Mouse (Mus musculus): Measurements from ENCODE around the gene Mprip. TPM values are rescaled to one million over a fixed set of nuclear protein-coding genes. Genes with fewer than 3 reads are reported as not detected.
"Not testable (repeated sequence)": the region's sequence is repeated elsewhere in the genome, so short reads cannot be mapped to it uniquely, and the experiment has no call there.

Gene Mprip
- polyA plus RNA-seq, 3 experiments from 2014 or later = 16.4 to 27.3 (median 22.0) TPM

GRCm38 (mm10) chr11:59655337-59655736, 5.8 kb upstream of the Mprip start:
- no peak for ATAC-seq

DNA sequence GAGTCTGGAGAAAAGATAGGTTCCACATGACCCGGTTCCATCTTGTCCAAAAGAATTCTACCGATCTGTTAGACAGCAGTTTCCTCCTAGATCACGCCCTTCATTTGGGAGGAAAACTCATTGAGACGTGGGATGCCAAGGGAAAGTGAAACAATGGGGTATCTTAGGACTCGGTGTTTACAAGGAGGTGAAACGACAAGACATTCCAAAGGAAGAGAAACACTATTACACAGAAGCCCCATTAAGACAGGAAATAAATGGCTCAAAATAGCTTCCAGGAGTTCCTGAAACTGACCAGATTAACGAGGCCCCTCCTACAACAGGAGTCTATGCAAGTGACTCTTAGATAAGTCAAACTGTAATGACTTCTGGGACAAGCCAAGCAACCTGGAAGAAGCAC, 5.1 kb upstream of the Mprip start:
- ATAC-seq = no peak

DNA sequence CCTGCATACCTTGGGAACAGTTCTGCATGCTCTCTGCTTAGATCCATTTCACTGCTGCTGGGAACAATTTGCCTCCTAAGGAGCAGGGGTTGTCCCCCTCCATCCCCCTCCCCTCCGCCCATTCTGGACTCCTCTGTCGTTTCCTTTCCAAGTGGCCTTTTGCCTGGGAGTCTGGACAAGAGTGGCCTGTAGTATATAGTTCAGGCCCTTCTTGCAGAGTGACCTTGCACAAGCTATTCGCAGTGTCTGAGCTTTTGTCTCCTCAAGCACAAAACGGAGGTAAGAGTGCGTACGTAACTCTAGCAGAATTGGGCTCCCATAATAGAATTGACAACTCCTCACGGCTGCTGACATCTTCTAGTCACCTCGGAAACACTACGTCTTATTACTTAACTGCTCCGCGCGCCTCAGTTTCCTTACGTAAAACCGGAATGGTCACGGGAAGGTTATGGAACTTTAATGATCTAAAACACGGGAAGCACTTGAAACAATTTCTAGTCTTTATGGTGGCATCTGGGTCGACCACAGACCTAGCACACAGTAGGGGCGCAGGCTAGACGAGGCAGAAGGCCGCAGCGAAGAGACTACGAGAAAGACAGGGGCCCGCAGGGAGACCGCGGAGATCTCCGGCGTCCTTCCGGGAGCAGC, 620 bp downstream of the Mprip start:
- ATAC-seq = peak; percentile 64

- peak; percentile 85 for ATAC-seq
Observed at GRCm38 (mm10) chr11:59662249-59662788, 1.2 kb downstream of the Mprip start.

DNA sequence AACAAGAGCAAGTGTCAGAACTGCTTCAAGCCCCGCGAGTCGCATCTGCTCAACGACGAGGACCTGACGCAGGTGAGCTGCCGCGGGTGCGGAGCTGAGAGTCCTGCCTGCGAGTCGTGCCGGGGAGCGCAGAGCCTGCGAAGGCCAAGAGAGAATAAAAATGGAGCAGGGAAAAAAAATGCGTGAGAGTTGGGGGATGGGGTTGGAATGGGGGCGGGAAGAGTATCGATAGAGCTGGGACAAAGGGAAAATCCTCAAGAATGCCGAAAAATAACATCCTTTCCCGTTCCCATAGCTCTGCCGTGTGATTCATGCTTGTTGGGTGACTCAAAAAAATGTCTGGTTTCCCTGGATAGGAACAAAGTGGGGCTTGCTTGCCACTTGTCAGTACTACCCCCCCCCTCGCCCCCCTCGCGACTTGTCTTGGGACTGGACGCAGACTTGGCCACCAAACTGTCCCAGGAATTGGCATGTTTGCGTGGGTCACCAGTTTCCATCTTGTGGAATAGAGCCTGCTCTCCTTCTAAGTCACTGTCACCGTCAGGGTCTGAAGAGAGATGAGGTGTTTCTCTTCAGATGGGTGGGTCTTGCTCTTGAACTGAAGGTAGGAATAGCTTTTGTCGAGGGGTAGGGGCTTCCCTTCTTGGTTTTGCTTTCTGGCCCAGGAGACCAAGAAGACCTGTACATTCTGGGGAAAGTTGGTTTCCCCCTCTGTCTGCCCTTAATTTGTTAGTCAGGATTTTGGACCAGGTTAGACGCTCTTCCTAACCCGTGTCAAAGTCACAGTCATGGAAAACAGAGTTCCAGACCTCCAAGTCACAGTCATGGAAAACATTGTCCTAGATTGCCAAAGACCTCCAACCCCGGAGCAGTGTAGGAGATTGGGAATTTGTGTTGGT, 2.0 kb downstream of the Mprip start:
- peak; percentile 27 for ATAC-seq

DNA sequence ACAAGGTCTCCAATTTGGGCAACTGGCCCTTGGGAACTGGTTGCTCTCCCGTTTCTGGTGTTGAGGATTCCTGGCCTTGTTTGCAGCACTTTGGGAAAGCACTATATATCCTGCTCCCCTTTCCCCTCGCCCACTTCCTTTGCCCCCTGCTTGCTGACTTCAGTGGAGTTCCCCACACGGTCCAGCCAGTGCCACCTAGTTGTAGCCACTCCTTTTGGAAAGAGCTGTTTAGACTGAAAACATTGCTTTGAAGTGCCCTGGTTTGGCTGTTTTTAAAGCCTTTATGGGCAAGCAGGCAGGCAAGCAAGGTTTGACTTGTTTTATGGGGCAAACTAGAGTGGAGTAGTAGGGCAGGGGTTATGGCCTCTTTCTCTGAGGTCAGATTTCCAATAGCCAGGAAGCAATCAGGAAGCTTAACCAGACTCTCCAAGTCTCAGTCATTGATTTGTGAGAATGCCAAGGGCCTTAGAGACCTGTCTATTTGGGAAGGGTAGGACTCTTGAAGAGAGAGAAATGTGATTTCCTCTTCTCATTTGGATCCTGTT, 2.7 kb downstream of the Mprip start:
- no peak for ATAC-seq

DNA sequence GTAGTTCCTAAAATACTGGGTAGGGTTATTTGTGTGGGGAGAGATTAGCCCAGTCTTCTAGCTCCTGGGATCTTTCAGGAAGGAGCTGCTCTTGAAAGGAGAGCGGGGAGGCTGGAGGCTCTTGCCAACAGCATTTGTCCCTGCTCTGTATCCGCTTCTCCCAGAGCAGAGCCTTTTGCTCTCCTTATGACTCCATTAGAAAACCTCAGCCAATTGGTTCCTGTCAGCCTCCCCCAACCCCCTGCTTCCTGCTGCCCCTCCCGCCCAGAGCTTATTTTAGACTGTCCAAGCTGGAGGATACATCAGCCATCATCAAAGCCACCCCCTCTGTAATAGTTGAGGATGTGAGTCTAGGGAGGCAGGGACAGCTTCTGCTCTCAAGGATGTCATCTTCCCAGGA, 3.7 kb downstream of the Mprip start:
- ATAC-seq = no peak

DNA sequence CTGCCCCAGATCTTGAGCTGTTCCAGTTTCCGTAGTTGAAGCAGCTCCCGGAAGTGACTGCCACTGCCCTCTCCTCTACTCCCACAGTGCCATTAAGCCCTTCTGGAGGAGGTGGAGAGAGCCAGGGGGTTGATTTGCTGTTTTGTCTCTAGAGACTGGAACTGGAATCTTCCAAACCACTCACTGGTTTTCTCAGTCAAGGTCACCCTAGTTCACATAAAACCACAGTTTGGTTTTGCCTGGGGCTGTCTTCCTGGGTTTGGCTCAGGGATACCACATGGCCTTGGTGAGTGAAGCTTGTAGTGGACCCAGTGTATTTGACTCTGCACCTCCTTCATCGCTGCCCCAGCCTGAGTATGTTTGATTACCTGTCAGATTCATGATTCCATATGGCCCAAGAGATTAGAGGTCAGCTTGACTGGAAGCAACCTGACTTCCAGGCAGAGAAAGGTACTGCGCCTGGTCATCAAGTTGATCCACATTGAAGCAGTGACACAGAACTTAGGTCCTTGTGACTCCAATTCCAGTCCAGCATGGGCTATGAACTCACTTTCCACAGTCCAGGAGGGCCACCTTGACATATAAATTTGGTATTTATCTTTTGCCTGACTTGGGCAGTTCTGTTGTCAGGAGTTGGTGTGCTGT, 10.1 kb downstream of the Mprip start:
- ATAC-seq = no peak

DNA sequence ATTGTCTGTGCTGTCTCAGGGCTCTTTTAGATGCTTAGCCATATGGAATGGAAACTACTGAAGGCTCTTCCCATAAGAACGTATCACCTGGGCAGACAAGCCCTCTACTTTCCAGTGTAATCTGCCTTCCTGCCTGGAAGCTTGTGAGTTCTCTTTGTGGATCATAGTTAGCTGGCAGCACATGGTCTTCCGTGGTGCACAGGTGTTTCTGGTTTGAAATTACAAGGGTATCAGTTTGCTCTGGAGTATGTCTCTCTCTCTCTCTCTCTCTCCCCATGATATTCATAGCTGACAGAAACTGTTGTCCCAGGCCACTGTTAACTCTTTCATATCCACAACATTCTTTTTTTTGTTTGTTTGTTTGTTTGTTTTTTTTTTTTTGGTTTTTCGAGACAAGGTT, 12.9 kb downstream of the Mprip start:
- ATAC-seq = no peak

GRCm38 (mm10) chr11:59674746-59675145, 13.6 kb downstream of the Mprip start:
- not testable (repeated sequence) for ATAC-seq

- ATAC-seq = no peak
Observed at GRCm38 (mm10) chr11:59677767-59678166, 16.7 kb downstream of the Mprip start.

DNA sequence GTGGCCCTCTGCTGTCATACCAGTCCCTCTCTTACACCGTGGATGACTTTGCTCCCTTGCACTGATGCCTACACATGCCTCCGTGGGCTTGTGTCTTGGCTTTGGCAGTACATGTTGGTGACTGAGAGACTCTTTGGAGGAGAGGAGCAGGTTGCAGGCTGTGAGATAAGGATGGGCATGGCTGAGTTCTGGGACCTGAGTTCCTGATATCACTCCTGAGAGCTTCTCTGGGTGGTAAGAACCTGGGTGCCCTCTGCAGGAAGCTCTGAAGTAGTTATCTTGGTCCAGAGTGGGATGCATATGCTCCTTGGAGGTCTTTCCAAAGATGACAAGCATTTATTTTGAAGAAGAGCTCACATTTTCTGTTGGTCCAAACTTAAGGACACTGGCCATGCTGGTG, 17.6 kb downstream of the Mprip start:
- no peak for ATAC-seq

GRCm38 (mm10) chr11:59680111-59680510, 19.0 kb downstream of the Mprip start:
- ATAC-seq = no peak

GRCm38 (mm10) chr11:59684956-59685355, 23.9 kb downstream of the Mprip start:
- ATAC-seq = no peak

DNA sequence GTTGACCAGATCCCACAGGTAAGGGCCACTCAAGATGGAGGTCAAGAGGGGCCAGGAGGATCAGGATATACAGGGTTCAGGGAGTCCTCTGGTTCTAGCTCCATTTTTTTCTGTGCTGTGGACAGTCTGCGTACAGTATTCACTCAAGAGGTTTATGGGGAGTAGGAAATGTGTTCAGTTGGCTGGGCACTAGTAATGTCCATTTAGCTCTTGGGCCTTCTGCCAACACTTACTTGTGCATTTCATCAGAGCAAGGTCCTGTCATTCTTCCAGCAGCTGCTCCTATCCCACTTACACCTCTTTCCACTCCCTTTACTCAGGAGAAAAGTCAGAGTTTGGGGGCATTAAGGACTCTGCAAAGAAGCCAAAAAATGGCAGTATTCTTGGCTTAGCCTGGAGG, 33.4 kb downstream of the Mprip start:
- ATAC-seq = no peak

- ATAC-seq = no peak
Observed at GRCm38 (mm10) chr11:59695550-59695949, 34.4 kb downstream of the Mprip start.

GRCm38 (mm10) chr11:59697572-59697971, 36.5 kb downstream of the Mprip start:
- ATAC-seq = no peak

DNA sequence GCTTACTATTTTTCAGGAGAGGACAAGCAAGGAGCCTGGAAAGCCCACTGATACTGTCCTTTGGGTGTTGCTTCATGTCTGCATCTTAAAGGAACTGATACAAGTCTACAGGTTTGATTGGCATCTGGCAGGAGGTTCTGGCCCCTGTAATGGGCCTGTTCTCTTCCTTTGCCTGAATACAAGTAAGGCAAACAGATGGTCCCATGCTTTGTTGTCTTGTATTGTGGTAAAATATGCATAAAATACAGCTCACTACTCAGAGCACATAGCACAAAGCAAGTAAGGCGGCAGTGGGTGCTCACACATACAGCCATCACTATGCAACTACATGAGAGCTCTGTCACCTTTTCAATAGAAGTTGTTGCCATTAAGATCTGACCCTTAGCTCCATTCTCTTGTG, 39.7 kb downstream of the Mprip start:
- ATAC-seq = no peak

DNA sequence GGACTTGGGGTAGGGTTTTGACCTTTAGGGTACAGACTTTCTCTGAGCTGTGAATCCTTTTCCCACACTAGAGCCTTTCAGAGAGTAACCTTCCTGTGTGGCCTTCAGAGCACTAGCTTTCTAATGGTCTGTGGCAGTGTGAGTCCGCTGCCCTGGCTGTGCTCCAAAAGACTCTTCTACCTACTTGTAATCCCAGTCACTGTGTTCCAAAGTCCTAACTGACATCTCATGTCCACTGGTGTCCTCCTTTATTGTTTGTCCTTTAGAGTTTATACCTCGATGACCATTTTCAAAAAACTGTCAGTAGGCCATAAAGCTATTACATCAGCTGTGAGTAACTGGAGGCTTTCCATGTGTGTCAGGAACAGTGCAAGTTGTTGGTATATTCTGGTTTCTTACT, 44.0 kb downstream of the Mprip start:
- no peak for ATAC-seq

- ATAC-seq = no peak
Observed at GRCm38 (mm10) chr11:59707481-59707880, 46.4 kb downstream of the Mprip start.

DNA sequence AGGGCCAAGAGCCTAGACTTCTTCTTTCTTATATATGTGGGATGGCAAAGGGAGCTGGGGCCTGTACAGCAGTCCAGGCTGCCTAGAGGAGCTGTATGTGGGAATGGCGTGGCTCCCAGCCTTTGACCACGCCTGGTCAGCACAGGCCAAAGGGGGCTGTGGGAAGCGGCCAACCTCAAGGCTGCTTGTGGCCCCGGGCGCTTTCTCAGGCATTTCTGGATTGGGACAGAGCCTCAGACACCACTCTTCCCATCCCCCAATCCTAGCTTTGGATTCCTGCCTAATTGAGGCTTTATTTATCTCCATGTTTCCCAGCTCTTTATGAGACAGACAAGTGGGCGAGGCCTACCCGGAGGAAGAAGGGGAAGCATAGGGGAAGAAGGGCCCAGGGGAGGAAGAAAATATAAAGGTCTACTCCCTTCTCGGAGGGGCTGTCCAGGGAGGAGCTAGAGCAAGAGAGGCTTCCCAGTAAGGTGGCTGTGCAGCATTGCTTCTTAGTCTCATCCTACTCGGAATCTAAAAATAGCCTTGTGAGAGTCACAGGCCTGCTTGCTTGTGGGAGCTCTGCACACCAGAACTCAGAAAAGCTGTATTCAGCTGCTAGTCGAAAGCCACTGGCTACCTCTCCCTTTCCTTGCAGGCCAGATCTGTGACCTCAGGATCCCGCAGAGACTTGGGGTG, 47.0 kb downstream of the Mprip start:
- no peak for ATAC-seq

GRCm38 (mm10) chr11:59715424-59715840, 54.3 kb downstream of the Mprip start:
- no peak for ATAC-seq
